Mouse (Mus musculus) stomach, postnatal 0 days (tissue): ENCODE results near the gene Tcp1.

ENCODE experiments used
- CTCF ChIP-seq: IDR thresholded peaks from 2 replicates; pipeline ENCODE4 v1.5.1; 2016; ENCODE audit warnings: antibody characterized with exemption, low read depth, mild to moderate bottlenecking, moderate library complexity
- EP300 ChIP-seq: optimal IDR thresholded peaks from 2 replicates; pipeline ENCODE3; 2016; ENCODE audit warnings: antibody characterized with exemption

GRCm38 (mm10) chr17:12905810-12906209 lies 9.7 kb upstream of the Tcp1 start:
- TF ChIP-seq CTCF (no peak), EP300 (no peak)
